Mouse (Mus musculus) intestine, embryonic 16.5 days (tissue): ENCODE results near the gene Taf1c. TPM values are rescaled to one million over a fixed set of nuclear protein-coding genes. Genes with fewer than 3 reads are reported as not detected.

Experiments
- ATAC-seq: fragments of 200-750 bp; cut with Nextera tagmentation; 2 replicates; pipeline ENCODE4 v1.8.0; 2017; ENCODE audit warnings: moderate TSS enrichment, moderate library complexity
- H3K27ac ChIP-seq: fragments of 300-500 bp; sonication (generic); 2 replicates; pipeline ENCODE4 v1.5.1; 2014; ENCODE audit warnings: mild to moderate bottlenecking, low read length
- H3K27me3 ChIP-seq: fragments of 300-500 bp; sonication (generic); replicated peaks from 2 replicates; pipeline ENCODE4 v1.6.1; 2014; ENCODE audit warnings: low read length, control low read depth, mixed read lengths; ENCODE audit not compliant: control insufficient read depth, insufficient read depth
- H3K36me3 ChIP-seq: fragments of 300-500 bp; sonication (generic); 2 replicates; pipeline ENCODE4 v1.6.1; 2014; ENCODE audit warnings: low read length, control low read depth; ENCODE audit not compliant: control insufficient read depth, insufficient read depth
- H3K4me1 ChIP-seq: fragments of 300-500 bp; sonication (generic); 2 replicates; pipeline ENCODE4 v1.6.1; 2014; ENCODE audit warnings: low read length, control low read depth, mixed read lengths; ENCODE audit not compliant: control insufficient read depth, insufficient read depth
- H3K4me2 ChIP-seq: fragments of 300-500 bp; sonication (generic); 2 replicates; pipeline ENCODE4 v1.6.1; 2014; ENCODE audit warnings: low read depth, low read length, control low read depth
- H3K4me3 ChIP-seq: fragments of 300-500 bp; sonication (generic); 2 replicates; pipeline ENCODE4 v1.5.1; 2014; ENCODE audit warnings: mild to moderate bottlenecking, low read length
- H3K9ac ChIP-seq: fragments of 300-500 bp; sonication (generic); 2 replicates; pipeline ENCODE4 v1.6.1; 2014; ENCODE audit warnings: low read depth, low read length
- H3K9me3 ChIP-seq: fragments of 300-500 bp; sonication (generic); 2 replicates; pipeline ENCODE4 v1.6.1; 2016; ENCODE audit warnings: low read length, control low read depth; ENCODE audit not compliant: control insufficient read depth
- WGBS: fragments of 180-500 bp; shearing (Covaris S2); extraction: QIAGEN DNeasy Blood & Tissue Kit; methylation state at CpG from one replicate; pipeline ENCODE4 v1.1.7; 2014; 5-methylcytosine and 5-hydroxymethylcytosine counted together
- polyA plus RNA-seq: library from polyadenylated mRNA; unstranded; fragments of >200 nt; fragmentation: Nextera tagmentation; extraction: Ambion mirVana; gene quantifications from 2 replicates; pipeline ENCODE4 v1.2.1, GENCODE M21; 2015

Taf1c gene
- polyA plus RNA-seq, 1 experiment from 2014 or later, result 11.9 TPM

DNA sequence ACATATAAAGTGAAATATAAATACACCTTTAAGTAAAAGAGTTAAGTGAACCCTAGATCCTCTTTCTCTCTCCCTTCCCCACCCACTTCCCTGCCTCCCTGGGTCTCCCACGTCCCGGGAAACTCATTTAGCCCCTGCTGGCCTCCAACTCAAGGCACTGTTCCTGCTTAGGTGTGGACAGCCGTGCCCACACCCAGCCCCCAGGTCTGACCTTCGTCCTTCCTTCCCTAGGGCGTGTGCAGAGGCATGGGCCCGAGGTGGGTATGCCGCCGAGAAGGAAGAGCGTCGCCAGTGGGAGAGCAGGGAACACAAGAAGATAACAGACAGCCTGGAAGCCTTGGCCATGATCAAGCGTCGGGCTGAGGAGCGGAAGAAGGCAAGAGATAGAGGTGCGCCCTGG is 14.7 kb downstream of the Taf1c start:
- no peaks in the 10 kb centered on the region for H3K9me3 ChIP-seq
- peak; percentile 90 for ATAC-seq
- no peaks in the 10 kb centered on the region for H3K27me3 ChIP-seq
- no peak overlapping the region; the same call in 1 of the 2 replicates for H3K9ac ChIP-seq
- H3K4me3 ChIP-seq, result no peak overlapping the region
- no peak overlapping the region for H3K4me2 ChIP-seq
- H3K27ac ChIP-seq, result peak overlapping the region; percentile 79
- 60% methylated on average over 14 of the region's 14 CpGs for WGBS
- peaks cover 9% of the 10 kb centered on the region; the same call in 1 of the 2 replicates for H3K4me1 ChIP-seq
- no peaks in the 10 kb centered on the region for H3K36me3 ChIP-seq

DNA sequence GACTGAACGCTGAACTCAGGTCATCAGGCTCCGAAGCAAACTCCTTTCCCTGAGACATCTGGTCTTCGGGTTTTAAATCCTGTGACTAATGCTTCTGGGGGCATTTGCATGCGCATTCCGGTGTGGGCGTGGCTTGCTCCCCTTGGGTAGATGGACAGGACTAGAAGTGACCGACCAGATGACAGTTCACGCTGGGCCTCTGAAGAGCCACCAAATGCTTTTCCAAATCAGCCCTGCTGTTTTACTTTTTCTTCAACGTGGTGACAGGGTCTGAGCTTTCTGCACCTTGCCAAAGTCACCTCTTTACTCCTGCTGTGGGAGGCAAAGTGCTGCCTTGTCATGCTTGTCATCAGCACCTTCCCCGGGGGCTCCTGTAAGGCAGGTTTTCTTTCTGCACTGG is 16.2 kb downstream of the Taf1c start:
- 35% methylated on average over 10 of the region's 10 CpGs for WGBS
- Histone ChIP-seq H3K4me3 (no peak overlapping the region), H3K27me3 (no peaks in the 10 kb centered on the region), H3K9me3 (no peaks in the 10 kb centered on the region), H3K36me3 (no peaks in the 10 kb centered on the region), H3K9ac (no peak overlapping the region), H3K4me2 (no peak overlapping the region), H3K27ac (no peak overlapping the region), H3K4me1 (peaks cover 7% of the 10 kb centered on the region; the same call in 1 of the 2 replicates)
- no peak for ATAC-seq

DNA sequence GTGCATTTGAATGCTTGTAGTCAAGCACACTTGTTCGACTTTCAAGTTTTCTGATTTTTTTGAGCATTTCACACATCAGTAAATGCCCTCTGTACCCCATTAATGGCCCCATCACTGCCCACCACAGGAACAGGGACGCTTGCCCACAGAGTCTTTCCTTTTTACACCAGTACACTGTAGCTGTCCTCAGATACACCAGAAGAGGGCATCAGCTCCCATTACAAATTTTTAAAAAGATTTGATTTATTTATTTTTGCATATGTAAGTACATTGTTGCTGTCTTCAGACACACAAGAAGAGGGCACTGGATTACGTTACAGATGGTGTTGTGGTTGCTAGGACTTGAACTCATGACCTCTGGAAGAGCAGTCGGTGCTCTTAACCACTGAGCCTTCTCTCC is 16.7 kb downstream of the Taf1c start:
- ATAC-seq, result no peak
- H3K9ac ChIP-seq, result no peak overlapping the region
- no peaks in the 10 kb centered on the region for H3K27me3 ChIP-seq
- no peak overlapping the region for H3K4me3 ChIP-seq
- no peaks in the 10 kb centered on the region for H3K36me3 ChIP-seq
- 64% methylated on average over 4 of the region's 4 CpGs for WGBS
- H3K9me3 ChIP-seq, result no peaks in the 10 kb centered on the region
- peaks cover 7% of the 10 kb centered on the region; the same call in 1 of the 2 replicates for H3K4me1 ChIP-seq
- no peak overlapping the region for H3K27ac ChIP-seq
- no peak overlapping the region for H3K4me2 ChIP-seq

DNA sequence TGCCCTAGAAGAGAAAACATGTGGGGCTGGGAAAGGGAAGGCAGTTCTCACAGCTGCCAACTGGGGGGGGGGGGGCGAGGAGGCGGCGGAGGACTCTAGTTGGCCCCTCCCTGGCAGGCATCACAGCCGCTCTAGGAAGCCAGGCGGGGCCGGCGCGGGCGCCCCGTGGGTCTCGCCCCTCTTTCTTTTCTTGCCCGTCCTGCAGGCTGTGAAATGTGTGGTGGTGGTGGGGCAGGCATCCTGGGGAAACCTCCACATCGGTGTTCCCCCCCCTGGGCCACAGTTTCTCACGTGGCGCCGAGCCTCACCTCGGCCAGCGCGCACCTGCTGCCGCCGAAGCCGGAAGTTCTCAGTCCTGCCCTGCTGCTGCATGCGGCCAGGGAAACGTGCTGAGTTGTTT is 19.1 kb downstream of the Taf1c start:
- H3K9me3 ChIP-seq, result no peaks in the 10 kb centered on the region

DNA sequence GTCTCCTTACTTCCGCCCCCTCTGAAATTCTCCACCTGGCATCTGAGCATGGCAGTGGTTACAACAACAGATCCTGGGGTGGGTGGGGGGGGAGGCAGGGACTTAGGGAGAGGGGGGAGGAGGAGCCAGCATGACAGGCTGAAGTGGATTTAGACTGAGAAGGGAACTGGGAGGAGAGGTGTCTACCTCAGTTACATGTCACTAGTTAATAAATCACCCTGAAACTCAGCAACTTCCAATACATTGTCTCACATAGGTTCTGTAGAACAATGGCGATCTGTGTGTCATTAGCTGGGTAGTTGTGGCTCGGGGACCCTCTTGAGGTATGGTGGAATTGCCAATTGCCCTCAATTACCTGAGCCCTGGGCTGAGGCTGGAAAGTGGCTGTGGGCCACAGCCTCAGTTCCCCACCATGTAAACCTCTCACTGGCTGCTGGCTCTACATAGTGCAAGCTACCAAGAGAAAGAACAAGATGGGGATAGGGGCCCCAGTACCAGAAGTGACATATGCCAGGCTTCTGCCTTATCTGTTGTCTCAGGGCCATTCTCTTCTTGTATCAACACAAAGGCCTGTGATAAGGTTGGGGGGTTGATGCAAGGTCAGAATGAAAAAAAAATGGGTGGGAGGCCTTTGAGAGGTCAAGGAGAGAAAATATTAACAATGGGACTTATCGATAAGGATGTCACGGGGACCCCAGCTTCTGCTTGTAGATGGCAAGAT is 24.4 kb downstream of the Taf1c start:
- no peaks in the 10 kb centered on the region for H3K9me3 ChIP-seq
- peaks cover 19% of the 10 kb centered on the region for H3K4me1 ChIP-seq
- H3K4me2 ChIP-seq, result no peak overlapping the region
- ATAC-seq, result peak; percentile 66
- H3K4me3 ChIP-seq, result no peak overlapping the region
- peak overlapping the region; percentile 50 for H3K27ac ChIP-seq
- no peaks in the 10 kb centered on the region for H3K36me3 ChIP-seq
- H3K9ac ChIP-seq, result no peak overlapping the region
- WGBS, result 50% methylated on average over 5 of the region's 5 CpGs
- H3K27me3 ChIP-seq, result 0 out of 2 replicates have a peak, but pooled peaks cover 4% of the 10 kb centered on the region

More for the DNA sequence above, 19.1 kb downstream of the Taf1c start:
- H3K4me1 ChIP-seq, result peaks cover 4% of the 10 kb centered on the region; the same call in 1 of the 2 replicates
- peak overlapping the region; percentile 43 for H3K9ac ChIP-seq
- peak overlapping the region; percentile 37 for H3K4me3 ChIP-seq
- peak overlapping the region; percentile 50 for H3K4me2 ChIP-seq
- H3K27me3 ChIP-seq, result no peaks in the 10 kb centered on the region
- H3K36me3 ChIP-seq, result no peaks in the 10 kb centered on the region
- peak; percentile 29; the same call in 1 of the 2 replicates for ATAC-seq
- no peak overlapping the region for H3K27ac ChIP-seq
- WGBS, result 25% methylated on average over 24 of the region's 24 CpGs

DNA sequence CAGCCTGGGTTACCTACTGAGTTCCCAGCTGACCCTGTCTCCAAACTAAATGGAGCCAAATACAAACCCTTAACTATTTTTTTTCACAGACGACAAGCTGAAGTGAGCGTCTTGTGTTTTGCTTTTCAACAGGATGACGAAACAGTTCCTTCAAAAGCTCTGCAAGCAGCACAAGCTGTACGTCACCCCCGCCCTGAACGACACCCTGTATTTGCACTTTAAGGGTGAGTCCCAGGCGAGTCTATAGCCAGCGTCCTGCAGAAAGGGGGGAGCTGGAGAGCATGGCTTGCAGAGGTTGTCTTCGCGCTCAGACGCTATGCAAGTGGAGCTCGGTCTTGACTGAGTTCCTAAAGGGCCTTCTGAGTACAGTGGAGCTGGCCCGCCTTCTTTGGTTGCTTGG is 25.9 kb downstream of the Taf1c start:
- Histone ChIP-seq H3K36me3 (no peaks in the 10 kb centered on the region), H3K4me2 (no peak overlapping the region), H3K9me3 (no peaks in the 10 kb centered on the region), H3K27ac (peak overlapping the region; percentile 77), H3K4me1 (peaks cover 22% of the 10 kb centered on the region), H3K9ac (0 out of 2 replicates have a peak overlapping the region, but pooled peaks have one; percentile 40), H3K4me3 (no peak overlapping the region), H3K27me3 (0 out of 2 replicates have a peak, but pooled peaks cover 4% of the 10 kb centered on the region)
- WGBS, result 32% methylated on average over 13 of the region's 13 CpGs
- ATAC-seq, result no peak

DNA sequence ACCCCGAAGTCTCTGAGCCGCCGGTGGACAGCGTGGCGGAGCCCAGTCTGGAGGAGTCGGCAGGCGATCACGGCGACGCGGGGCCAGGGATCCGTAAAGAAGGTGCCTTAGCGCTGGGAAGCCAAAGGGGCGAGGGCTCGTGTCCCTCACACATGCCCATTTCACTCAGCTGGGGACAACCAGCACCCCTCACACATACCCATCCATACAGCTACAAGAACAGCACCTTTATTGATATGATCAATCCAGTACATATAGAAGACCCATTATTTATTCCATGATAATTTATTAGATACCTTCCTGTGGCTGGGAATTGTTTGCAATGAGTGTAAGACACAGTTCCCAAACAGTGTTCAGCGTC is 29.7 kb downstream of the Taf1c start:
- H3K4me1 ChIP-seq, result peaks cover 30% of the 10 kb centered on the region
- no peaks in the 10 kb centered on the region for H3K9me3 ChIP-seq
- 0 out of 2 replicates have a peak, but pooled peaks cover 4% of the 10 kb centered on the region for H3K27me3 ChIP-seq
- WGBS, result 2% methylated on average over 16 of the region's 16 CpGs
- peak; percentile 16 for ATAC-seq
- no peak overlapping the region for H3K27ac ChIP-seq
- no peaks in the 10 kb centered on the region for H3K36me3 ChIP-seq
- H3K4me3 ChIP-seq, result peak overlapping the region; percentile 80
- H3K9ac ChIP-seq, result peak overlapping the region; percentile 84
- peak overlapping the region; percentile 98 for H3K4me2 ChIP-seq

DNA sequence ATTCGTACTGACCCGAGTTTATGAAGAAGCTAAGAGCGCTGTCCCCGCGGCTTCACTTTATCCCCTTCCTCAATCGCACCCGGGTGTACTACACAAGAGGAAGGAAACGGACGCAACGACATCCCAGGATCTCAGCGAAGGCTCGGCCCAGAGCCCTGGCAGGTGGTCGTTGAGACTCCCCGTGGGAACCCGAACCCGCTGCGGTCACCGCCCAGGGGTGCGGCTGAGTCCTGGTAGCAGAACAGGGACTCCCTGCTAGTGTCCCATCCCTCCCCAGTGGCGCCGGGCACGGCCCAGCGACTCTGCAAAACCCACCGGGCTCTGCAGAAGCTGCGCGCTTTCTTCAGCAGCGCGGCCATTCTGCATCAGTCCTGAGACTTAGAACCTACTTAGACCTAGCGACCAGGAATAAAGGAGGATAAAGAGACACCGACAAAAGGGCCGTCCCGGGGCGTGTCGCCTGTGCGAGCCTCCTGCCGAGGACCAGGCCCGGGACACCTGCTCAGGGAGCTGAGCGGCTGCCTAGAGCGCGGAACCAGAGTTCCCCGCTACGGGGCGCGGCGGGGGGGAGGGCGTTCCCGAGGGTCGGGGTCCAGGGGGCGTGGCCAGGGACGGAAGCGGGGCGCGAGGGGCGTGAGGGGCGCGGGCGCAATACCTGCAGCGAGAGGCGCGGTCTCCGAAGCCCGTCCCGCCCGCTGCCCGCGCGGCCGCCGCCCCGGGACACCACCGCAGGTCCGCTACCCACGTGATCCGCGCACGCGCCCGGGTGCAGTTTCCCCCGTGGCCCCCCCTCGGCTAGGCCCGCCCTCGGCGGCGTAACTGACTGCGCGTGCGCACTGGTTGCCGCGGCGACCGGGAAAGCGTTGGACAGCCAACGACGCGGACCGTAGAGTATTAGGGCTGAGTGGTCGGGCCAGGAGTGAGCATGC is 30.3 kb downstream of the Taf1c start, which contains the start of the genes Hsdl1 and Dnaaf1:
Hsdl1 (minus strand) TSS at position 747 of the 929 bp plus-strand sequence.
Dnaaf1 (plus strand) TSS at position 799 of the 929 bp plus-strand sequence.
- H3K9me3 ChIP-seq, result no peaks in the 10 kb centered on the region
- peaks cover 24% of the 10 kb centered on the region for H3K4me1 ChIP-seq
- peak within 1 kb of the TSS; percentile 84 for H3K9ac ChIP-seq
- H3K27me3 ChIP-seq, result 0 out of 2 replicates have a peak, but pooled peaks cover 4% of the 10 kb centered on the region
- H3K36me3 ChIP-seq, result no peaks in the 10 kb centered on the region
- H3K27ac ChIP-seq, result peak within 1 kb of the TSS; percentile 81
- H3K4me3 ChIP-seq, result peak within 1 kb of the TSS; percentile 80
- ATAC-seq, result peak; percentile 87
- under 1% methylated on average over 84 of the region's 97 CpGs for WGBS
- peak within 1 kb of the TSS; percentile 98 for H3K4me2 ChIP-seq

DNA sequence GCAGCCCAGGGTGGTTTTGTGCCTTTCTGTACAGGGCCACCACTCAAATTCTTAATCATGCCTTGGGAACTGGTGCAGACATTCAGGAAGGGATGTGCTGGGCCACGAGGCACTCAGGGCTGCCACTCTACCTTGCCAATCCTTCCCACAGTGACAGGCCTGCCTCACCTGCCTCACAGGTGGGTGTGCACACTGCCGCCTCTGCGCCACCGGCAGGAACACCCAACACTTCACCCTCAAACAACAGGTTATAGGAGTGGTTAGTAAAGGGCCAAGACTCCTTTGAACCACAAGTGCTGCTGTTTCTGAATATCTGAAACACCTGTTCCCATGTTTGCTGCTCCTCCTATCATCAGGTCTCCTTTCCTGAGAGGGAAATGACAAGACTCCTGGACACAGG is 32.6 kb downstream of the Taf1c start:
- peaks cover 12% of the 10 kb centered on the region; the same call in 1 of the 2 replicates for H3K4me1 ChIP-seq
- H3K4me3 ChIP-seq, result no peak overlapping the region
- H3K27me3 ChIP-seq, result 0 out of 2 replicates have a peak, but pooled peaks cover 4% of the 10 kb centered on the region
- H3K9ac ChIP-seq, result no peak overlapping the region
- no peak overlapping the region for H3K4me2 ChIP-seq
- H3K9me3 ChIP-seq, result no peaks in the 10 kb centered on the region
- no peaks in the 10 kb centered on the region for H3K36me3 ChIP-seq
- no peak overlapping the region for H3K27ac ChIP-seq
- no peak for ATAC-seq
- WGBS, result 62% methylated on average over 4 of the region's 4 CpGs
